In genomic region chr17:84510961-84511639, GRCm38 (mm10) we compare ENCODE assay signal across 8 mouse cellular contexts. TPM values are rescaled to one million over a fixed set of nuclear protein-coding genes. Genes with fewer than 3 reads are reported as not detected.
A peak's percentile ranks its signal among the peaks of the same experiment; 100 is the strongest.
DNase-seq lines count a peak whose midpoint lies in the region; ATAC-seq and TF ChIP-seq lines count a peak whose summit lies in the region.

No protein-coding gene starts in this region.

- H3K27me3 ChIP-seq in embryonic facial prominence, embryonic 14.5 days (replicated peaks; ENCODE audit: control insufficient read depth, insufficient read depth, low read length), result no peaks in the 10 kb centered on the region
- H3K27me3 ChIP-seq in limb, embryonic 11.5 days (ENCODE audit: control insufficient read depth, insufficient read depth, low read length), result no peaks in the 10 kb centered on the region
- peaks cover 17% of the 10 kb centered on the region for H3K27me3 ChIP-seq in neural tube, embryonic 13.5 days

- H3K4me1 ChIP-seq in embryonic facial prominence, embryonic 14.5 days (ENCODE audit: control insufficient read depth, insufficient read depth, low read length), result peaks cover 20% of the 10 kb centered on the region
- H3K4me1 ChIP-seq in limb, embryonic 11.5 days (ENCODE audit: control insufficient read depth, insufficient read depth, low read length), result 0 out of 2 replicates have a peak, but pooled peaks cover 5% of the 10 kb centered on the region
- peaks cover 38% of the 10 kb centered on the region for H3K4me1 ChIP-seq in neural tube, embryonic 13.5 days (replicated peaks)

- DNase-seq in left cerebral cortex, adult 2 months (ENCODE audit: extremely low spot score in 1 of 2, low spot score in 2 of 2), result no peak
- DNase-seq in left cerebral cortex, adult 18-20 months (ENCODE audit: low spot score in 2 of 2), result no peak
- DNase-seq in embryonic facial prominence, embryonic 14.5 days (ENCODE audit: low spot score), result peak; percentile 47
- DNase-seq in limb, embryonic 11.5 days (ENCODE audit: low spot score), result peak; percentile 22
- no peak for DNase-seq in spleen, postnatal 36 days (ENCODE audit: low spot score in 2 of 2)
- DNase-seq in right cerebral cortex, adult 18-20 months, result no peak
- DNase-seq in cerebellum, adult 18-20 months, result no peak

- peak overlapping the region; percentile 76 for H3K27ac ChIP-seq in left cerebral cortex, adult 2 months
- peak overlapping the region; percentile 80 for H3K27ac ChIP-seq in embryonic facial prominence, embryonic 14.5 days (replicated peaks; ENCODE audit: low read depth, low read length)
- H3K27ac ChIP-seq in limb, embryonic 11.5 days (replicated peaks; ENCODE audit: low read depth, low read length), result no peak overlapping the region
- peak overlapping the region; percentile 47 for H3K27ac ChIP-seq in neural tube, embryonic 13.5 days (replicated peaks)

- intact Hi-C loops in left cerebral cortex, adult 2 months (cut with DNase I), result loop anchor here (5.0 kb wide), 2 partner anchors 71 to 136 kb away; no protein-coding TSS in a partner anchor

- no peaks in the 10 kb centered on the region for H3K9me3 ChIP-seq in embryonic facial prominence, embryonic 14.5 days (ENCODE audit: control insufficient read depth, low read length)
- H3K9me3 ChIP-seq in limb, embryonic 11.5 days (ENCODE audit: control insufficient read depth, low read length), result no peaks in the 10 kb centered on the region
- no peaks in the 10 kb centered on the region for H3K9me3 ChIP-seq in neural tube, embryonic 13.5 days

- H3K4me2 ChIP-seq in embryonic facial prominence, embryonic 14.5 days (ENCODE audit: low read depth, low read length), result peak overlapping the region; percentile 64
- H3K4me2 ChIP-seq in limb, embryonic 11.5 days (ENCODE audit: low read depth, severe bottlenecking), result peak overlapping the region; percentile 87
- peak overlapping the region; percentile 95 for H3K4me2 ChIP-seq in neural tube, embryonic 13.5 days

- H3K4me3 ChIP-seq in left cerebral cortex, adult 2 months, result peak overlapping the region; percentile 87
- peak overlapping the region; percentile 73 for H3K4me3 ChIP-seq in embryonic facial prominence, embryonic 14.5 days (ENCODE audit: low read depth, low read length)
- H3K4me3 ChIP-seq in limb, embryonic 11.5 days (ENCODE audit: low read depth, low read length), result peak overlapping the region; percentile 75
- H3K4me3 ChIP-seq in neural tube, embryonic 13.5 days, result peak overlapping the region; percentile 70

- no peaks in the 10 kb centered on the region for H3K36me3 ChIP-seq in embryonic facial prominence, embryonic 14.5 days (ENCODE audit: control insufficient read depth, insufficient read depth, low read length)
- H3K36me3 ChIP-seq in limb, embryonic 11.5 days (ENCODE audit: control insufficient read depth, insufficient read depth, low read length), result no peaks in the 10 kb centered on the region
- no peaks in the 10 kb centered on the region for H3K36me3 ChIP-seq in neural tube, embryonic 13.5 days

- peak overlapping the region; percentile 85 for H3K9ac ChIP-seq in embryonic facial prominence, embryonic 14.5 days (ENCODE audit: low read depth, low read length)
- H3K9ac ChIP-seq in limb, embryonic 11.5 days (ENCODE audit: low read length), result no peak overlapping the region; the same call in 1 of the 2 replicates
- peak overlapping the region; percentile 81 for H3K9ac ChIP-seq in neural tube, embryonic 13.5 days

- ATAC-seq in embryonic facial prominence, embryonic 14.5 days (ENCODE audit: low read depth), result no peak
- ATAC-seq in limb, embryonic 11.5 days (ENCODE audit: insufficient number of reproducible peaks, low FRiP score, low TSS enrichment, low read depth), result no peak
- no peak for ATAC-seq in neural tube, embryonic 13.5 days (ENCODE audit: low read depth)

- WGBS in embryonic facial prominence, embryonic 14.5 days, result 26% methylated on average over 11 of the region's 11 CpGs
- WGBS in limb, embryonic 11.5 days, result 25% methylated on average over 11 of the region's 11 CpGs
- WGBS in neural tube, embryonic 13.5 days, result 32% methylated on average over 11 of the region's 11 CpGs

- TF ChIP-seq CTCF in left cerebral cortex, adult 2 months (IDR thresholded peaks at IDR 0.05), result no peak

RNA-seq across cellular contexts. Expression of gene Plekhh2, which starts 0.6 kb away (rescaled TPM):
- 1 to 10 TPM; 7.3 to 7.9 TPM for total RNA-seq in left cerebral cortex, adult 2 months (2021)
- total RNA-seq in left cerebral cortex, adult 18-20 months (2021), result 1 to 10 TPM; 4.9 to 6.8 TPM
- 8.0 and 9.0 TPM in 2 replicates for polyA plus RNA-seq in embryonic facial prominence, embryonic 14.5 days (2014; fragmentation: Nextera tagmentation; extraction: Ambion mirVana)
- polyA plus RNA-seq in limb, embryonic 11.5 days (2014; fragmentation: Nextera tagmentation; extraction: Ambion mirVana), result 5.7 and 6.4 TPM in 2 replicates
- polyA plus RNA-seq in neural tube, embryonic 13.5 days (2015; fragmentation: Nextera tagmentation; extraction: Ambion mirVana), result 1.5 and 2.5 TPM in 2 replicates

RNA-seq across cellular contexts. Expression of gene Thada, which starts 45.1 kb away (rescaled TPM):
- 10 to 100 TPM; 13.8 to 15.9 TPM for total RNA-seq in left cerebral cortex, adult 2 months (2021)
- total RNA-seq in left cerebral cortex, adult 18-20 months (2021), result 10 to 100 TPM; 11.6 to 14.9 TPM
- polyA plus RNA-seq in embryonic facial prominence, embryonic 14.5 days (2014; fragmentation: Nextera tagmentation; extraction: Ambion mirVana), result 6.2 and 6.9 TPM in 2 replicates
- polyA plus RNA-seq in limb, embryonic 11.5 days (2014; fragmentation: Nextera tagmentation; extraction: Ambion mirVana), result 12.6 and 12.8 TPM in 2 replicates
- polyA plus RNA-seq in neural tube, embryonic 13.5 days (2015; fragmentation: Nextera tagmentation; extraction: Ambion mirVana), result 6.8 and 7.6 TPM in 2 replicates

Comparison
In these comparisons a context has a peak if more than half of its experiments do, and no peak if none do; other contexts are left out.
1. DNase-seq: peak in embryonic facial prominence, embryonic 14.5 days (single experiment) and limb, embryonic 11.5 days (single experiment); none in left cerebral cortex, adult 2 months (0 of 2), left cerebral cortex, adult 18-20 months (0 of 2), spleen, postnatal 36 days (0 of 2), right cerebral cortex, adult 18-20 months (single experiment) and cerebellum, adult 18-20 months (0 of 2).
2. Peak in every context shown above with its lines, with median percentiles within 50 percentile points of each other: H3K4me3 ChIP-seq and H3K4me2 ChIP-seq.